Mouse (Mus musculus) midbrain, embryonic 10.5 days (tissue): ENCODE results near the gene Plpp1. TPM values are rescaled to one million over a fixed set of nuclear protein-coding genes. Genes with fewer than 3 reads are reported as not detected.

ENCODE experiments used
- DNase-seq: peaks from one replicate; pipeline ENCODE4 v3.0.0-alpha.2; 2017; ENCODE audit warnings: low spot score
- H3K27ac ChIP-seq: fragments of 300-500 bp; sonication (generic); replicated peaks from 2 replicates; pipeline ENCODE4 v1.5.1; 2016; ENCODE audit warnings: mild to moderate bottlenecking
- H3K27me3 ChIP-seq: fragments of 300-500 bp; sonication (generic); 2 replicates; pipeline ENCODE4 v1.6.1; 2016; ENCODE audit warnings: low read depth, mild to moderate bottlenecking; ENCODE audit not compliant: poor library complexity, severe bottlenecking
- H3K36me3 ChIP-seq: fragments of 300-500 bp; sonication (generic); 2 replicates; pipeline ENCODE4 v1.6.1; 2016; ENCODE audit warnings: mild to moderate bottlenecking, moderate library complexity
- H3K4me1 ChIP-seq: fragments of 300-500 bp; sonication (generic); 2 replicates; pipeline ENCODE4 v1.6.1; 2016
- H3K4me3 ChIP-seq: fragments of 300-500 bp; sonication (generic); 2 replicates; pipeline ENCODE4 v1.5.1; 2016; ENCODE audit warnings: mild to moderate bottlenecking, moderate library complexity
- H3K9me3 ChIP-seq: fragments of 300-500 bp; sonication (generic); replicated peaks from 2 replicates; pipeline ENCODE4 v1.6.1; 2016; ENCODE audit warnings: mild to moderate bottlenecking
- WGBS: fragments of 180-500 bp; shearing (Covaris S2); methylation state at CpG from one replicate; pipeline ENCODE4 v1.1.7; 2016; 5-methylcytosine and 5-hydroxymethylcytosine counted together
- polyA plus RNA-seq: library from polyadenylated mRNA; unstranded; fragments of >200 nt; fragmentation: Nextera tagmentation; extraction: Ambion mirVana; gene quantifications from 2 replicates; pipeline ENCODE4 v1.2.1, GENCODE M21; 2016

Gene Plpp1
- polyA plus RNA-seq, 1 experiment from 2014 or later: 22.3 TPM

DNA sequence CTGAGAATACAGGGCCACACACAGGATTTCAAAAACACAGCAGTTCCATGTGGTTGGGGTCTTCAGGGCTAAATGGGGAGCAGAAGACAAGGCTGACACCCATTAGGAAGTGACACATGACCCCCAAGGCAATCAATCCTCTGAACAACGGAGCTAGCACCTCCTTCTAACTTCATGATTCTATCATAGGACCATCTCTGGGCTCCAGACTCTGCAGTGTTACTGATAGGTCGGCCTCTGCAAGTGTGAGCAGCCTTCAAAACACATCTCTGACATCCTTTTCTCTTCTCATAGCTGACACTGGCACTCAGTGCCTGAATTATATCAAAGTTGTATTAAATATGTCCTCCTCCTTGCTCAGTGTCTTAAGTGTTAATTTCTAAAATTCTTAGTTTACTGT, 32.0 kb downstream of the Plpp1 start:
- Histone ChIP-seq H3K27ac (no peak overlapping the region), H3K4me3 (no peak overlapping the region), H3K4me1 (peaks cover 13% of the 10 kb centered on the region), H3K36me3 (no peaks in the 10 kb centered on the region), H3K9me3 (no peaks in the 10 kb centered on the region), H3K27me3 (no peaks in the 10 kb centered on the region)
- DNase-seq: no peak
- WGBS: 71% methylated on average over 2 of the region's 2 CpGs

DNA sequence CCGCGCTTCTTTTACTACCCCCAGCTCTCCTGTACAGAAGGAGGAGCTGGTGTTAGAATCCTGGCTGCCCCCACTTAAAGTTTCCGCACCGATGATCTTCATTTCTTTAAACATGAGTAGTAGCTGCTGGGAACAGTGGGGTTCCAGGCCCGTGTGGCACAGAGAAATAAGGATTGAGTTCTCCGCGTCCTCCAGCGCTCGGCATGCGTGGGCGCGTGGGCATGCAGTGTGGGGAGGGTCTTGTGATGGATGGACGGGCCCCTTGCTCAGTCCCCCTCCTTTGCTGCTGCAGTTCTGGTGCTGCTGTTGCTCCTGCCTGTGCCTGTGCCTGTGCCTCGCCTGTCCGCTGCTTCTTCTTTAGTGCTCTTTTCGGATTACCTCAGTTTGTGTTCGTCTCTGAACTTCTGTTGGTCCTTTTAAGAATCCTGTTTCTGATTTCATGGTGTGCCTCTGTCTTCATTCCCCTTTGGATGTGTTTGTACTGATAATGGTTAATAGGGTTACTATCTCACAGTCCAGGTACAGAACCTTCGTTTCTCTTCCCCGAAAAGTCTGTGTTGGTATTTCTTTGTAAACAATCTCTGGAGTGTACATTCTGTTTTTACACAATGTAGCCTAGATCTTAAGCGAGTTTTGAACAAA, 32.8 kb downstream of the Plpp1 start:
- 70% methylated on average over 20 of the region's 20 CpGs for WGBS
- H3K36me3 ChIP-seq: no peaks in the 10 kb centered on the region
- peaks cover 13% of the 10 kb centered on the region for H3K4me1 ChIP-seq
- H3K27me3 ChIP-seq: no peaks in the 10 kb centered on the region
- no peak for DNase-seq
- H3K9me3 ChIP-seq: no peaks in the 10 kb centered on the region
- no peak overlapping the region for H3K4me3 ChIP-seq
- H3K27ac ChIP-seq: no peak overlapping the region

DNA sequence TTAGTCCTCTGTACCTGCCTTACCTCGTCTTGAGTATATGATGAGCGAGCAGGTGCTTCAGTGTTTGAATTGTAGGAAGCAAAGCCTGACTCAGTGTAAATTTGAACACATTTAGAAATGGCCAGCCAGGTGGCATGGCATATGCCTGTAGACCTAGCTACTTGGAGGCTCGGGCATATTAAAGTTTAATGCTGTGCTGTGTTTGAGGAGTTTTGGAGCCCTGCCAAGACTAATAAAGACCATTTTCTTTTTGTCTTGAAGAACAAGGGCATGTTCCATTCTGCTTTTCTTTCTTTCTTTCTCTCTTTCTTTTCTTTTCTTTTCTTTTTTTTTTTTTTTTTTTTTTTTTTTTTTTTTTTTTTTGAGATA, 33.3 kb downstream of the Plpp1 start:
- no peak overlapping the region for H3K27ac ChIP-seq
- peaks cover 13% of the 10 kb centered on the region for H3K4me1 ChIP-seq
- H3K36me3 ChIP-seq: no peaks in the 10 kb centered on the region
- 91% methylated on average over 3 of the region's 3 CpGs for WGBS
- H3K9me3 ChIP-seq: no peaks in the 10 kb centered on the region
- H3K4me3 ChIP-seq: no peak overlapping the region
- no peak for DNase-seq
- no peaks in the 10 kb centered on the region for H3K27me3 ChIP-seq

DNA sequence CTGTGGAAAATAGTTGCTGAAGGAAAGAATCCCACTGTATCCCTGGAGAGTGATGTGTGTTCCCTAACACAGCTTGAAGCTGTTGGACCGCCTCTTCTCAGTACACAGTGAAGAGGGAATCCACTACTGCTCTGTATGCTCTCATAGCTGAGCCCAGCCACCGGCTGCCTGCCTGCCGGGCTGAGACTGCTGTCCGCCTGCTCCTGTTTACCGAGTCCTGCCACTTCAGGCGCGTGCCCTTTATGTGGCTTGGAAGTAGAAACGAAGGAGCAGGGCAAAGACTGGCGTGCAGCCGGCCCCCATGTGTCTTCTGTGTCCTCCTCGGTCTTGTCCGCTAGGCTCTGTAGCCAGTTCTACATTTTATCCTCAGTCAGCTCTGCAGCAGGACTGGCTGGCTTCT, 34.5 kb downstream of the Plpp1 start:
- 0 out of 2 replicates have a peak overlapping the region, but pooled peaks have one; percentile 23 for H3K27ac ChIP-seq
- no peaks in the 10 kb centered on the region for H3K27me3 ChIP-seq
- no peaks in the 10 kb centered on the region for H3K36me3 ChIP-seq
- peak; percentile 31 for DNase-seq
- no peaks in the 10 kb centered on the region for H3K9me3 ChIP-seq
- H3K4me1 ChIP-seq: peaks cover 13% of the 10 kb centered on the region
- WGBS: 35% methylated on average over 12 of the region's 12 CpGs
- H3K4me3 ChIP-seq: peak overlapping the region; percentile 14; the same call in 1 of the 2 replicates

DNA sequence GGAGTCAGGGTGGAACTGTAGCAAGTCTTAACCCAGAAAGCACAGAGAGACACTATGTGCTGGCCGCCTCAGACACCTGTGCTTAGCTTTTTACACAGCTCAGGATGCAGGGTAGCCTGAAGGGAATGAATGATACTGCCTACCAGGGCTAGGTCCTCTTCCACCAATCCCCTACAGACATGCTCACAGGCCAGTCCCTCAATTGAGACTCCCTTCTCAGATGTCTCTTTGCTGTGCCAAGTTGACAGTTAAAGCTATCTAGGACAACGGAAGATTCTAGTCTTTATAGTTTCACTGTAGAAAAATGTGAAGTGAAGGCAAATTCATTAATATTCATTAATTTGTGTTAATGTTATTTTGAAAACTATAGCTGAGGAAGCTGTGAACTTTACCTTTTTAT, 36.4 kb downstream of the Plpp1 start:
- Histone ChIP-seq H3K9me3 (no peaks in the 10 kb centered on the region), H3K4me1 (peaks cover 13% of the 10 kb centered on the region), H3K36me3 (no peaks in the 10 kb centered on the region), H3K27me3 (no peaks in the 10 kb centered on the region), H3K27ac (no peak overlapping the region), H3K4me3 (no peak overlapping the region)
- WGBS: 86% methylated on average over 2 of the region's 2 CpGs
- no peak for DNase-seq

DNA sequence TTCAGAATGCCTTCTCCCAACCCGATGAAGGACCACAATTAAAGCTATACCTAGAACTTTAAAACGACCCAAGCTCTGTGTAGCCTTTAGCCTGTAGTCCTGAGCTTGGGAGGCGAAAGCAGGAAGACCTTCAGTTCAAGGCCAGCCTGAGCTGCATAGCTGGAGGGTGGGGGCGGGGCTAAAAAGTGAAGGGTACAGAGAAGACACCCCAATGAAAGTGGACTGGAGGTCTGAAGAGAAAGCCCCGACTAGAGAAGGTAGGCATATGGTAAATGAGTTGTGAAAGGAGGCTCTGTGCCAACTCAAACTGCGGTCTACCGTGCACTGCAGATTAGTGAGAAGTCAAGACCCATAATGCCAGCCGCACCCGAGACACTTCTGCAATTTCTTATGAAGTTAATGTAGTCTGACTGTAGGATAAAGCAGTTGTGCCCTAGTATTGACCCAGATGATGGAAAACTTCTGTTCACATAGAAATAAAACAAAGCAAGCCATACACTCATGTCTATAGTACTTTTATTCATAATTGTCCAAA, 37.1 kb downstream of the Plpp1 start:
- no peaks in the 10 kb centered on the region for H3K27me3 ChIP-seq
- 91% methylated on average over 9 of the region's 9 CpGs for WGBS

DNA sequence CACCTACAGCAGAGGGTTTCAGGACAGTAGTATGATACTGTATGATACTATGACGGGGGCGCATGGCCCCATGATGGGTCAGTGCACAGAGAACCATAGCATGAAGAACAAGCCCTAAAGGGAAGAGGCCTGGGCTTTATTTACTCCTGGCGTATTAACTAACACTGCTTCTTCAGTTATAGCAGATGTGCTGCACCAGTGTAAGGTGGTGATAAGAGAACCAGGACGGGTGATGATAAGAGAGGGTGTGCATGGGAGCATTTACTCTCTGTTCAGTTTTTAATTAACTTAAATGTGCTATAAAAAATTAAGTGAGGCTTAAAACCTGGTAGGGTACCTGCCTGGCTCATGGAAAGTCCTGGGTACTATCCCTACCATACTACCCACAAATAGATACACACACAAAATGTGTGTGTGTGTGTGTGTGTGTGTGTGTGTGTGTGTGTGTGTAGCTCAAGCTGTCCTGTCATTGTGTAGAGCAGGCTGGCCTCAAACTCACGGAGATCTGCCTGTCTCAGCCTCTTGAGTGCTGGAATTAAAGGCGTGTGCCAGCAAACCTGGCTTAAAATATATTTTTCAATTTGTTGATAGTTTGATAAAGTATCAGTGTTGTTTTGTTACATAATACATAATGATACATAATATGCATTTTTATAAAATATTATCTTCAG, 38.1 kb downstream of the Plpp1 start:
- WGBS: 93% methylated on average over 6 of the region's 6 CpGs
- DNase-seq: no peak
- H3K27ac ChIP-seq: no peak overlapping the region
- 0 out of 2 replicates have a peak, but pooled peaks cover under 1% of the 10 kb centered on the region for H3K36me3 ChIP-seq
- no peaks in the 10 kb centered on the region for H3K27me3 ChIP-seq
- no peaks in the 10 kb centered on the region for H3K9me3 ChIP-seq
- no peak overlapping the region for H3K4me3 ChIP-seq
- peaks cover 7% of the 10 kb centered on the region for H3K4me1 ChIP-seq

More for the DNA sequence above, 37.1 kb downstream of the Plpp1 start:
- peaks cover 13% of the 10 kb centered on the region for H3K4me1 ChIP-seq
- no peaks in the 10 kb centered on the region for H3K9me3 ChIP-seq
- no peak overlapping the region for H3K4me3 ChIP-seq
- H3K27ac ChIP-seq: no peak overlapping the region
- H3K36me3 ChIP-seq: no peaks in the 10 kb centered on the region
- no peak for DNase-seq

DNA sequence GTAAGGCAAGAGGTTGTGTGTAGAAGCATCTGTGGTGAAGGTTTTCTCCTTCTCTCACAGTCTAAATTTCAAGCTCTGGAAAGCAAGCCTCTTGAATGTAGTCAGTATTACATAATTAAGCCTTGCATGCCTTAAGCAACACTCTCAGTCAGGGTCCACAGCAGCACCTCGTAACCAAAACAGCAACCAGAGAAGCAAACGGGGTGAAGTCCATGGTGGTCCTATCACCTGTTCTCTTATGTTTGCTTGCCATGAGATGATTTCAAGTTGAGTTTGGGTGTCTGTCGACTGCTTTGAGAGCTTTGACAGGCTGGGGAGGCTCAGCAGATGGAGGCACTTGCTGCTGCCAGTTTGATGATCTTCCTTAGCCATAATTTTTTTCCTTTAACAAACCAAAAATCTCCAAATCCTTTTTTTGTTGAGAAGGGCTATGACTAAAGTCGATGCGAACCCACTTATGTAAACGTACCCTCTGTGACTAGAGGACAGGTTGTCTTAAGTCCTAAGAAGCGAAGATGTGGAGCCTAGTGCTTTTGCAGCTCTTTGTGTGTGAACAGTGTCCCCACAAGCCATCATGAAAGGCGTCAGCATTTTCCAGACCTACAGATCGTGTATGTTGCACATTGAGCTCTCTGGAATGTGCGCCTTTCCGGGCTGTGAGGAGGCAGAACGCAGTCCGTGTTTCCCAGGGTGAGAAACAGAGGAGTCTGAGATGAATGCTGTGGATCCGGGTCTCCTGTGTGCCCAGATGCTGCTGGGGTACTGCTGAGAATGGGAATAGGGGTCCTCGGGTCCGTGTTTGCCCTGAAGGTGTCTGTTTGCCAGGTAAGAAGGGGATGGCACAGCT, 39.9 kb downstream of the Plpp1 start:
- Histone ChIP-seq H3K27ac (no peak overlapping the region), H3K27me3 (no peaks in the 10 kb centered on the region), H3K4me1 (no peaks in the 10 kb centered on the region), H3K4me3 (no peak overlapping the region), H3K9me3 (no peaks in the 10 kb centered on the region; the same call in 1 of the 2 replicates), H3K36me3 (peaks cover 11% of the 10 kb centered on the region)
- 92% methylated on average over 16 of the region's 16 CpGs for WGBS
- DNase-seq: no peak

DNA sequence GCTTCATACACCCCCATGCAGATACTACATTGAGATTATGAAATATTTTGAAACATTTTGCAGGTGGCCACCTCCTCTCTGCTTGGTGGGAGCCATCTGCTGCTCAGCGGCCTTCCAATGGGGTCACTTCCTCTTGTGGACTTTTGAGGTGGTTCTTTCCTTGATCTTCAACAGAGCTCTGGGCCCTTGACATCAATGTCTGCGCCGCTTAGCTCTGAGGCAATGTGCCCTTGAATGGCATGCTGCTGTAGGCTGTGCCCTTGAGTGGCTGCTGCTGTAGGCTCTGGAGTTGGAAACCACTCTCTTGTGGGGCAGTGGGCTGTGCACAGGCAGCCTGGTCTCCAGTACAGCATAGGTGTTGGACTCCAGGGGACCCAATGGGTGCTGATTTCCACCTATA, 45.3 kb downstream of the Plpp1 start:
- no peak overlapping the region for H3K4me3 ChIP-seq

DNA sequence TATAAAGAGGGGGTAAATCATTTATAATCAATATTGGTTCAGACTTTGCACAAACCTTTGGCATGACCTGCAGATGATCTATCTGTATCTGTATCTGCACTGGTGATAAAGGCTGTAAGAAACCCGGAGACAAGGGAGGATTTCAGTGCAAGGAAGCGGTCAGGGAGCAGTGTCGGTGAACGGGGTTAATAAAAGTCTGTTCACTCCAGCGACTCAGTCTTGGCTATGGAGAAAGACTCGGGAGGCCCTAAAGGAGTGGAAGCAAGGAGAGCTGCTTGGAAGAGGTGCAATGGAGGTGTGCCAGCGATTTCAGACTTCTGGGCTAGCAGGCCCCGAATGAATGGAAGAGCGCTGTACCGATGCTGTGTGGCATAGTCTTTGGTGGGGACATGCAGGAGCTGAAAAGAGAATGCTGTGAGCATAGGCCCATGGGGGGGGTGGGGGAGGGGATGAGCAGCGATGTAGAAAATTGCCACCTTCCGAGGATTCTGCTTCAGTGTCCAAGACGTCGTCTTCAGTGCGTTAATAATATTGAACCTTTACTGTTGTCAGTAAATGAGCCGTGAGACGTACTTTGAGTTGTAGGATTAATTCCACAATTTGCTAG, 53.2 kb downstream of the Plpp1 start:
- peaks cover 17% of the 10 kb centered on the region for H3K4me1 ChIP-seq
- no peaks in the 10 kb centered on the region for H3K9me3 ChIP-seq
- 50% methylated on average over 17 of the region's 17 CpGs for WGBS
- peaks cover 4% of the 10 kb centered on the region; the same call in 1 of the 2 replicates for H3K36me3 ChIP-seq
- peak; percentile 26 for DNase-seq
- no peak overlapping the region for H3K4me3 ChIP-seq
- H3K27ac ChIP-seq: no peak overlapping the region
- no peaks in the 10 kb centered on the region for H3K27me3 ChIP-seq

More for the DNA sequence above, 45.3 kb downstream of the Plpp1 start:
- peaks cover 18% of the 10 kb centered on the region for H3K36me3 ChIP-seq
- H3K4me1 ChIP-seq: no peaks in the 10 kb centered on the region
- no peaks in the 10 kb centered on the region; the same call in 1 of the 2 replicates for H3K9me3 ChIP-seq
- WGBS: 92% methylated on average over 3 of the region's 3 CpGs
- H3K27ac ChIP-seq: no peak overlapping the region
- DNase-seq: no peak
- no peaks in the 10 kb centered on the region for H3K27me3 ChIP-seq

DNA sequence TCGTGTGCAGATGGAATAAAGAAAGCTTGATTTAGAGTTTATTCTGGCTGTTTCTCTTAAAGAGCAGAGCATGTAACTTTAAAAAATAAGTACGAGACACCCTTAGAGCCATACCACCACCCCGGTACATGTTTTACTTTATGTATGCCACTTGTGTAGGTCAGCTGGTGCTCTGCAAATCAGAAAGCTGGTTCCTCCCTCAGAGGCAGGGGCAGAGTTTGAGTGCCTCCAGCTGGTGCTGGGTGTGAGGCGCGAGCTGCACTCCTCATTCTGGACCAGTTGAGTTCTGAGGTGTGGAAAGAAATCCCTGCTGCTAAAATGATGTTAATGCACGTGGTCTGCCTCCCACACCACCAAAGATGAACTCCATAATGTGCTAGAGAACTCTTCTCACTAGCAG, 53.8 kb downstream of the Plpp1 start:
- Histone ChIP-seq H3K27ac (no peak overlapping the region), H3K36me3 (peaks cover 5% of the 10 kb centered on the region), H3K9me3 (no peaks in the 10 kb centered on the region), H3K4me3 (no peak overlapping the region), H3K27me3 (no peaks in the 10 kb centered on the region), H3K4me1 (peaks cover 17% of the 10 kb centered on the region)
- 66% methylated on average over 6 of the region's 6 CpGs for WGBS
- DNase-seq: no peak

DNA sequence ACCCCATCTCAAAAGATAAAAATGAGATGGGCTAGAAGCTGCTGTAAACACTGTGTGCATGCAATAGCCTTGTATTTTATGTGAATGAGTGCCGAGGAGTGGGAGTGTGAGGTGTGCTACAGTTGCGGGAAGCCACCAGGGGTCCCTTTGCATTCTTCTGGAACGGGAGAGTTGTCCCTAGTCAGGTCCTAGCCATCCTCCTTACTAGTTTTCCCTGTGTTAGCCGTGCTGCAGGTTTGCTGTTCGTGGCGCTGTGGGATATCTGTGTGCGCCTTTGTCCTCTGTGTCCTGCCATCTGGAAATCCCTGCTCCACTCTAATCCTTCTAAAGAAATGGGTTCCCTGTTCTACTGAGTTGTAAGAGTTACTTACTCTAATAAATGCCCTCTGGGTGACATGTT, 57.3 kb downstream of the Plpp1 start:
- Histone ChIP-seq H3K36me3 (peaks cover 21% of the 10 kb centered on the region), H3K4me1 (peaks cover 10% of the 10 kb centered on the region), H3K4me3 (no peak overlapping the region), H3K27ac (no peak overlapping the region), H3K9me3 (no peaks in the 10 kb centered on the region), H3K27me3 (no peaks in the 10 kb centered on the region)
- 72% methylated on average over 7 of the region's 7 CpGs for WGBS
- DNase-seq: no peak
